Mouse (Mus musculus) midbrain, embryonic 11.5 days (tissue): ENCODE data around the gene 4930539E08Rik. TPM values are rescaled to one million over a fixed set of nuclear protein-coding genes. Genes with fewer than 3 reads are reported as not detected.
A peak's percentile ranks its signal among the peaks of the same experiment; 100 is the strongest.

ENCODE experiments used
- ATAC-seq: fragments of 200-750 bp; cut with Nextera tagmentation; 2 replicates; pipeline ENCODE4 v1.8.0; 2017; ENCODE audit warnings: moderate TSS enrichment, moderate library complexity; ENCODE audit not compliant: low FRiP score
- DNase-seq: peaks from one replicate; pipeline ENCODE4 v3.0.0; 2015; ENCODE audit warnings: low spot score; ENCODE audit errors: missing footprints
- H3K27ac ChIP-seq: fragments of 300-500 bp; sonication (generic); 2 replicates; pipeline ENCODE4 v1.5.1; 2014; ENCODE audit warnings: low read depth, low read length
- H3K27me3 ChIP-seq: fragments of 300-500 bp; sonication (generic); 2 replicates; pipeline ENCODE4 v1.6.1; 2014; ENCODE audit warnings: mild to moderate bottlenecking, low read length, moderate library complexity, mixed read lengths; ENCODE audit not compliant: control insufficient read depth, insufficient read depth
- H3K36me3 ChIP-seq: fragments of 300-500 bp; sonication (generic); 2 replicates; pipeline ENCODE4 v1.6.1; 2014; ENCODE audit warnings: mild to moderate bottlenecking, low read length, moderate library complexity, mixed read lengths; ENCODE audit not compliant: control insufficient read depth, insufficient read depth
- H3K4me1 ChIP-seq: fragments of 300-500 bp; sonication (generic); 2 replicates; pipeline ENCODE4 v1.6.1; 2014; ENCODE audit warnings: low read length; ENCODE audit not compliant: control insufficient read depth, insufficient read depth
- H3K4me2 ChIP-seq: fragments of 300-500 bp; sonication (generic); 2 replicates; pipeline ENCODE4 v1.6.1; 2014; ENCODE audit warnings: mild to moderate bottlenecking, moderate library complexity
- H3K4me3 ChIP-seq: fragments of 300-500 bp; sonication (generic); 2 replicates; pipeline ENCODE4 v1.5.1; 2014; ENCODE audit warnings: low read depth, low read length
- H3K9ac ChIP-seq: fragments of 300-500 bp; sonication (generic); 2 replicates; pipeline ENCODE4 v1.6.1; 2014; ENCODE audit warnings: low read length
- H3K9me3 ChIP-seq: fragments of 300-500 bp; sonication (generic); 2 replicates; pipeline ENCODE4 v1.6.1; 2016; ENCODE audit warnings: low read length; ENCODE audit not compliant: control insufficient read depth
- WGBS: fragments of 180-500 bp; shearing (Covaris S2); extraction: QIAGEN DNeasy Blood & Tissue Kit; methylation state at CpG from one replicate; pipeline ENCODE4 v1.1.7; 2014; 5-methylcytosine and 5-hydroxymethylcytosine counted together
- polyA plus RNA-seq: library from polyadenylated mRNA; unstranded; fragments of >200 nt; fragmentation: Nextera tagmentation; extraction: Ambion mirVana; gene quantifications from 2 replicates; pipeline ENCODE4 v1.2.1, GENCODE M21; 2014

4930539E08Rik gene
- polyA plus RNA-seq, 1 experiment from 2014 or later: not detected

DNA sequence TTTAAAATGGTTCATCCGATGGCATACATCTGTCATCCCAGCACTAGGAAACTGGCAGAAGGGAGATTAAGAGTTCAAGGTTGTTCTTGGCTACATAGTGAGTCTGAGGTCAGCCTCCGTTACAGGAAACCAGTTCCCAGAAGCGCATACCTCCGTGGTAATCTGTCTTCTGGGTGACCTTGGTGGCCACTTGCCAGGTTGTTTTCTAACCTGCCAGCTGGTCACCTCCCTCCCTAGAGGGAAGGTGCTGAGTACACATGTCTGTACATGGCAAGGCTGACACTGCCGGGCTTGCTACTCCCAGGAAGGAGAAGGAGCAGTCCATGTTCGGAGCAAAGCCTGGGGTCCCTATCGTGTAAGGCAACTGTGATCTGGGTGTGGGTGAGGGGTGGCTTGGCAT, 40.3 kb downstream of the 4930539E08Rik start:
- ATAC-seq: no peak
- WGBS: 86% methylated on average over 7 of the region's 7 CpGs

GRCm38 (mm10) chr17:28874216-28874615, 40.9 kb downstream of the 4930539E08Rik start:
- no peaks in the 10 kb centered on the region for H3K9me3 ChIP-seq
- no peak overlapping the region for H3K9ac ChIP-seq
- no peaks in the 10 kb centered on the region for H3K27me3 ChIP-seq
- ATAC-seq: no peak
- H3K4me1 ChIP-seq: no peaks in the 10 kb centered on the region
- no peaks in the 10 kb centered on the region for H3K36me3 ChIP-seq
- H3K27ac ChIP-seq: no peak overlapping the region
- no peak overlapping the region for H3K4me3 ChIP-seq
- no peak overlapping the region for H3K4me2 ChIP-seq
- WGBS: 79% methylated on average over 4 of the region's 4 CpGs
- peak; percentile 33 for DNase-seq

More for the DNA sequence above, 40.3 kb downstream of the 4930539E08Rik start:
- Histone ChIP-seq H3K36me3 (no peaks in the 10 kb centered on the region), H3K27me3 (no peaks in the 10 kb centered on the region), H3K9me3 (no peaks in the 10 kb centered on the region), H3K4me3 (no peak overlapping the region), H3K9ac (no peak overlapping the region), H3K27ac (no peak overlapping the region), H3K4me1 (no peaks in the 10 kb centered on the region), H3K4me2 (no peak overlapping the region)
- DNase-seq: peak; percentile 54

GRCm38 (mm10) chr17:28872322-28872721, 42.8 kb downstream of the 4930539E08Rik start:
- Histone ChIP-seq H3K4me2 (no peak overlapping the region), H3K9me3 (no peaks in the 10 kb centered on the region), H3K4me3 (no peak overlapping the region), H3K36me3 (no peaks in the 10 kb centered on the region), H3K27me3 (no peaks in the 10 kb centered on the region), H3K27ac (no peak overlapping the region), H3K4me1 (no peaks in the 10 kb centered on the region), H3K9ac (no peak overlapping the region)
- WGBS: 82% methylated on average over 7 of the region's 7 CpGs
- ATAC-seq: no peak
- no peak for DNase-seq

- DNase-seq: no peak
- WGBS: 78% methylated on average over 11 of the region's 11 CpGs
- Histone ChIP-seq H3K36me3 (no peaks in the 10 kb centered on the region), H3K4me2 (no peak overlapping the region), H3K27ac (no peak overlapping the region), H3K9me3 (no peaks in the 10 kb centered on the region), H3K4me1 (no peaks in the 10 kb centered on the region), H3K27me3 (no peaks in the 10 kb centered on the region), H3K4me3 (no peak overlapping the region), H3K9ac (no peak overlapping the region)
- ATAC-seq: no peak
Observed at GRCm38 (mm10) chr17:28871831-28872230, 43.3 kb downstream of the 4930539E08Rik start.

DNA sequence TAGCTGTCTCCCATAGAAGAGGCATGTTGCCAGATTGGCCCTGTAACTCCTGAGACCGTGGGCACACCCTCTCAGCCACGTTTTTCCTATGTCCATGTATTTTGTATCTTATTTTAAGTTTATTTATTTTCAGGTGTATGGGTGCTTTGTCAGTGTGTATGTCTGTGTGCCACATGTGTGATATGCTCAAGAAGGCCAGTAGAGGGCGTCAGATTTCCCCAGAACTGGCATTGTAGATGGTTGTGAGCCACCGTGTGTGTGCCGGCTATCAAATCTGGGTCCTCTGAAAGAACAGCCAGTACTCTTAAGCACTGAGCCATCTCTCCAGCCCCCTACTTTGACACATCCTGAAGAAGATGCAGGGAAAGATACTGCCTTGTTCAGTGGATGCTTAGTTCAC, 44.7 kb downstream of the 4930539E08Rik start:
- no peak overlapping the region for H3K4me3 ChIP-seq
- H3K9ac ChIP-seq: no peak overlapping the region
- H3K27me3 ChIP-seq: no peaks in the 10 kb centered on the region
- H3K4me2 ChIP-seq: no peak overlapping the region
- ATAC-seq (no peak), DNase-seq (no peak)
- H3K9me3 ChIP-seq: no peaks in the 10 kb centered on the region
- H3K27ac ChIP-seq: no peak overlapping the region; the same call in 1 of the 2 replicates
- H3K36me3 ChIP-seq: no peaks in the 10 kb centered on the region
- H3K4me1 ChIP-seq: no peaks in the 10 kb centered on the region
- 70% methylated on average over 5 of the region's 5 CpGs for WGBS

- no peaks in the 10 kb centered on the region for H3K36me3 ChIP-seq
- DNase-seq (no peak), ATAC-seq (peak; percentile 73)
- no peaks in the 10 kb centered on the region for H3K27me3 ChIP-seq
- no peak overlapping the region for H3K9ac ChIP-seq
- H3K9me3 ChIP-seq: no peaks in the 10 kb centered on the region
- no peak overlapping the region for H3K4me3 ChIP-seq
- no peak overlapping the region for H3K4me2 ChIP-seq
- H3K4me1 ChIP-seq: no peaks in the 10 kb centered on the region
- 68% methylated on average over 9 of the region's 9 CpGs for WGBS
- H3K27ac ChIP-seq: peak overlapping the region; percentile 57
Observed at GRCm38 (mm10) chr17:28869412-28870110, 45.6 kb downstream of the 4930539E08Rik start.

DNA sequence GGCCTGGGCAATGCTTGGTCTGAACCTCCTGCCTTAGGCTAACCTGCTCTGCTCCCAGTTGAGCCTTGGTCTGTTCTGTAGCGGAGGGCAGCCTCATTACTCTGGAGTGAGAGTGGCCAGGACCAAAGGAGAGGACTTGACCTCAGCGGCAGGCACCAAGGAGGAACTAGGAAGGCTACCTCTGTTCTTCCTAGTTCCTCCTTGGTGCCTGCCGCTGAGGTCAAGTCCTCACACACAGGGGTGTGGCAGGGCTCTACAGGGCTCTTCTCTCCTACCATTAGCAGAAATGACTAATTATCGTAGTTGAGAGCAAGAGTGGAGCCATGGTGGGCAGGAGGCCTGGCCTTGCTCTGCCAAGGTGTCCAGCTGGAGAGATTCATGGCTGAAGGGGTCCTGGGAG, 47.7 kb downstream of the 4930539E08Rik start:
- DNase-seq: peak; percentile 56
- Histone ChIP-seq H3K4me1 (no peaks in the 10 kb centered on the region), H3K27ac (no peak overlapping the region), H3K27me3 (no peaks in the 10 kb centered on the region), H3K36me3 (no peaks in the 10 kb centered on the region), H3K9me3 (no peaks in the 10 kb centered on the region), H3K9ac (no peak overlapping the region), H3K4me3 (no peak overlapping the region), H3K4me2 (no peak overlapping the region)
- ATAC-seq: no peak
- 89% methylated on average over 4 of the region's 4 CpGs for WGBS

GRCm38 (mm10) chr17:28866921-28867320, 48.2 kb downstream of the 4930539E08Rik start:
- H3K4me2 ChIP-seq: no peak overlapping the region
- no peaks in the 10 kb centered on the region for H3K27me3 ChIP-seq
- H3K9ac ChIP-seq: no peak overlapping the region
- no peak overlapping the region for H3K27ac ChIP-seq
- H3K36me3 ChIP-seq: no peaks in the 10 kb centered on the region
- H3K9me3 ChIP-seq: no peaks in the 10 kb centered on the region
- H3K4me3 ChIP-seq: no peak overlapping the region
- ATAC-seq (no peak), DNase-seq (peak; percentile 54)
- H3K4me1 ChIP-seq: no peaks in the 10 kb centered on the region

DNA sequence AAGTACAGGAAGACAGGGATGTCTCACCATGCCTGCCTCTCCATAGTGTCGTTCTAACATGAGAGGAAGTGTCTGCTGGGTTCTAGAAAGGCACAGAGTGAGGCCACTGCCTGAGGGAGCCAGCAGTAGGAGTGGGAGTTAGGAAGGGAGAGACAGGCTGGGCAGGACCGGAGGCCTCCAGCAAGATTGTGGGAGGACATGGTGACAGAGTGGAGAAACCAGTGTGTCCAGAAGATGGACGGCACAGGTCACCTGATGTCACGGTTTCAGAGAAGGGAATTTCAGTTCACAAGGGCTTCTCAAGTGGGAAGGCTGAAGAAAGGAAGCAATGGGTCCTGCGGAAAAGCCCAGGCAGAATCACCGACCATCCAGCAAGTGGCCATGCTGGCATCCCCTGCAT, 50.7 kb downstream of the 4930539E08Rik start:
- Histone ChIP-seq H3K9ac (no peak overlapping the region), H3K4me3 (no peak overlapping the region), H3K4me1 (no peaks in the 10 kb centered on the region), H3K9me3 (no peaks in the 10 kb centered on the region), H3K27me3 (no peaks in the 10 kb centered on the region), H3K36me3 (no peaks in the 10 kb centered on the region), H3K4me2 (no peak overlapping the region), H3K27ac (no peak overlapping the region)
- WGBS: 84% methylated on average over 6 of the region's 6 CpGs
- no peak for DNase-seq
- no peak for ATAC-seq
